Mouse (Mus musculus): ENCODE measurements around the gene Fam104a.

GRCm38 (mm10) chr11:113633398-113633797, 50.6 kb downstream of the Fam104a start:
- no peak for TF ChIP-seq CTCF (IDR thresholded peaks at IDR 0.05; ENCODE audit: low read depth)
- TF ChIP-seq EP300 (IDR thresholded peaks at IDR 0.05; ENCODE audit: low read depth), result no peak
